ENCODE assay signal across 11 mouse cellular contexts in the genomic region with DNA sequence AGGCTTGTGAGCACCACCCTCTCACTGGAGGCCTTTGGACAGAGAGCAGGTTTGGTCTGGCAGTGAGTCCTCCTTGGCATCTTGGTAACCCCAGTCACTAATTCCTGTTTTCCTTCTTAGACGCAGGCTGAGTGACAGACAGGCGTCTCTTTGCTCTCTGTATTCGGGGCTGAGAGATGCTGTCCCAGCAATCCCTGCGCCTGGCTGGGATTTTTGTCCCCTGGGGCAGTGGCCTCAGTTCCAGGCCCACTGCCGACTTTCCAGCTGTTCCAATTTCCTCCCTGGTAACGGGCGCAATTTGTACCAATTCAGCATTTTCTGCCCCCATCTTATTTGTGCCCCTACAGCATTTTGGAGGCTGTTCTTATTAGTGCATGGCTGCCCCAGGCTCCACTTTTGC.
DNase-seq lines count a peak whose midpoint lies in the region; ATAC-seq lines count a peak whose summit lies in the region.
"Had no signal": no experiment of that assay in that cellular context is flagged by ENCODE, and none has a peak within 500 bp of the region (broad histone marks: within the 10 kb centered on the region; RNA-seq: fewer than 3 reads in every experiment).

No protein-coding gene starts in this region.

- 0 out of 2 replicates have a peak, but pooled peaks cover 3% of the 10 kb centered on the region for H3K27me3 ChIP-seq in hindbrain, embryonic 10.5 days (ENCODE audit: insufficient read depth, poor library complexity, severe bottlenecking)
- no peaks in the 10 kb centered on the region for H3K27me3 ChIP-seq in hindbrain, embryonic 16.5 days (replicated peaks; ENCODE audit: control insufficient read depth, insufficient read depth, low read length)
- H3K27me3 ChIP-seq: embryonic facial prominence, embryonic 15.5 days had no signal

- H3K27ac ChIP-seq in hindbrain, embryonic 10.5 days, result peak overlapping the region; percentile 79
- H3K27ac ChIP-seq in hindbrain, embryonic 16.5 days (ENCODE audit: low read depth, low read length), result no peak overlapping the region
- H3K27ac ChIP-seq: embryonic facial prominence, embryonic 15.5 days; liver, embryonic 14.5 days; neural tube, embryonic 12.5 days had no signal

- peaks cover 11% of the 10 kb centered on the region for H3K4me1 ChIP-seq in hindbrain, embryonic 10.5 days (replicated peaks)
- peaks cover 8% of the 10 kb centered on the region for H3K4me1 ChIP-seq in hindbrain, embryonic 16.5 days (ENCODE audit: control insufficient read depth, insufficient read depth, low read depth, low read length)

- no peak overlapping the region for H3K9ac ChIP-seq in hindbrain, embryonic 16.5 days (ENCODE audit: low read depth, low read length)
- H3K9ac ChIP-seq: embryonic facial prominence, embryonic 15.5 days; liver, embryonic 14.5 days; neural tube, embryonic 12.5 days had no signal

- H3K4me2 ChIP-seq in hindbrain, embryonic 16.5 days (ENCODE audit: low read length), result no peak overlapping the region
- H3K4me2 ChIP-seq: embryonic facial prominence, embryonic 15.5 days; neural tube, embryonic 12.5 days had no signal

- DNase-seq in hindbrain, embryonic 10.5 days (ENCODE audit: low spot score), result peak; percentile 9
- peak; percentile 18 for DNase-seq in retina, postnatal 1 day
- no peak for DNase-seq in retina, embryonic 14.5 days (ENCODE audit: low spot score)
- peak; percentile 33 for DNase-seq in heart, adult 8-10 months (ENCODE audit: low spot score)
- no peak for DNase-seq in c-Kit-positive CD71-positive TER-119-positive erythroid progenitor cells, embryonic 14.5 days (ENCODE audit: low spot score)
- no peak for DNase-seq in left cerebral cortex, adult 11 months (ENCODE audit: low spot score)

- H3K9me3 ChIP-seq in hindbrain, embryonic 10.5 days, result 0 out of 2 replicates have a peak, but pooled peaks cover 4% of the 10 kb centered on the region
- H3K9me3 ChIP-seq in hindbrain, embryonic 16.5 days (ENCODE audit: control insufficient read depth, low read length), result no peaks in the 10 kb centered on the region
- H3K9me3 ChIP-seq: embryonic facial prominence, embryonic 15.5 days; neural tube, embryonic 12.5 days had no signal

- H3K36me3 ChIP-seq in hindbrain, embryonic 10.5 days, result no peaks in the 10 kb centered on the region
- no peaks in the 10 kb centered on the region for H3K36me3 ChIP-seq in hindbrain, embryonic 16.5 days (ENCODE audit: control insufficient read depth, insufficient read depth, low read length)
- H3K36me3 ChIP-seq: embryonic facial prominence, embryonic 15.5 days; neural tube, embryonic 12.5 days had no signal

- 55% methylated on average over 7 of the region's 7 CpGs for WGBS in hindbrain, embryonic 10.5 days
- WGBS in hindbrain, embryonic 16.5 days, result 34% methylated on average over 7 of the region's 7 CpGs

- no peak for ATAC-seq in hindbrain, embryonic 16.5 days
- ATAC-seq: forebrain, embryonic 16.5 days had no signal

- no peak overlapping the region for H3K4me3 ChIP-seq in hindbrain, embryonic 10.5 days
- H3K4me3 ChIP-seq in hindbrain, embryonic 16.5 days (ENCODE audit: low read length), result no peak overlapping the region
- H3K4me3 ChIP-seq: embryonic facial prominence, embryonic 15.5 days; neural tube, embryonic 12.5 days had no signal

Comparison
In these comparisons a context has a peak if more than half of its experiments do, and no peak if none do; other contexts are left out.
1. DNase-seq: peak in hindbrain, embryonic 10.5 days (single experiment), retina, postnatal 1 day (single experiment) and heart, adult 8-10 months (single experiment); none in retina, embryonic 14.5 days (single experiment), c-Kit-positive CD71-positive TER-119-positive erythroid progenitor cells, embryonic 14.5 days (single experiment) and left cerebral cortex, adult 11 months (single experiment).